Mouse (Mus musculus): Measurements from ENCODE around the gene Prrt3.

Gene Prrt3

DNA sequence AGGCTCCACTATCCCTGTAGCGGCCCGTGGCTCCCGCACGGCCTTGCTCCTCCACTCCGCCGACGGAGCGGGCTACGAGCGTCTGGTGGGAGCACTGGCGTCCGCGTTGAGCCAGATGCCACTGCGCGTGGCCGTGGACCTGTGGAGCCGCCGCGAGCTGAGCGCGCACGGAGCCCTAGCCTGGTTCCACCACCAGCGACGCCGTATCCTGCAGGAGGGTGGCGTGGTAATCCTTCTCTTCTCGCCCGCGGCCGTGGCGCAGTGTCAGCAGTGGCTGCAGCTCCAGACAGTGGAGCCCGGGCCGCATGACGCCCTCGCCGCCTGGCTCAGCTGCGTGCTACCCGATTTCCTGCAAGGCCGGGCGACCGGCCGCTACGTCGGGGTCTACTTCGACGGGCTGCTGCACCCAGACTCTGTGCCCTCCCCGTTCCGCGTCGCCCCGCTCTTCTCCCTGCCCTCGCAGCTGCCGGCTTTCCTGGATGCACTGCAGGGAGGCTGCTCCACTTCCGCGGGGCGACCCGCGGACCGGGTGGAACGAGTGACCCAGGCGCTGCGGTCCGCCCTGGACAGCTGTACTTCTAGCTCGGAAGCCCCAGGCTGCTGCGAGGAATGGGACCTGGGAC lies 19.1 kb downstream of the Prrt3 start:
- Histone ChIP-seq H3K27me3 (ENCODE audit: insufficient read depth, low read length) (peaks cover 32% of the 10 kb centered on the region), H3K4me3 (replicated peaks; ENCODE audit: low read length) (peak overlapping the region; percentile 89), H3K4me1 (replicated peaks; ENCODE audit: low read depth, low read length) (peaks cover 79% of the 10 kb centered on the region), H3K36me3 (ENCODE audit: insufficient read depth, low read length) (peaks cover 13% of the 10 kb centered on the region; the same call in 1 of the 2 replicates), H3K9me3 (ENCODE audit: low read length) (peaks cover 10% of the 10 kb centered on the region; the same call in 1 of the 2 replicates)
- no peak for TF ChIP-seq POU5F1 (IDR thresholded peaks at IDR 0.05; ENCODE audit: borderline replicate concordance, low read length)
- no peak for TF ChIP-seq CTCF (conservative IDR thresholded peaks at IDR 0.05; ENCODE audit: low read length)
- no peak for TF ChIP-seq NANOG (IDR thresholded peaks at IDR 0.05; ENCODE audit: borderline replicate concordance, low read length)

DNA sequence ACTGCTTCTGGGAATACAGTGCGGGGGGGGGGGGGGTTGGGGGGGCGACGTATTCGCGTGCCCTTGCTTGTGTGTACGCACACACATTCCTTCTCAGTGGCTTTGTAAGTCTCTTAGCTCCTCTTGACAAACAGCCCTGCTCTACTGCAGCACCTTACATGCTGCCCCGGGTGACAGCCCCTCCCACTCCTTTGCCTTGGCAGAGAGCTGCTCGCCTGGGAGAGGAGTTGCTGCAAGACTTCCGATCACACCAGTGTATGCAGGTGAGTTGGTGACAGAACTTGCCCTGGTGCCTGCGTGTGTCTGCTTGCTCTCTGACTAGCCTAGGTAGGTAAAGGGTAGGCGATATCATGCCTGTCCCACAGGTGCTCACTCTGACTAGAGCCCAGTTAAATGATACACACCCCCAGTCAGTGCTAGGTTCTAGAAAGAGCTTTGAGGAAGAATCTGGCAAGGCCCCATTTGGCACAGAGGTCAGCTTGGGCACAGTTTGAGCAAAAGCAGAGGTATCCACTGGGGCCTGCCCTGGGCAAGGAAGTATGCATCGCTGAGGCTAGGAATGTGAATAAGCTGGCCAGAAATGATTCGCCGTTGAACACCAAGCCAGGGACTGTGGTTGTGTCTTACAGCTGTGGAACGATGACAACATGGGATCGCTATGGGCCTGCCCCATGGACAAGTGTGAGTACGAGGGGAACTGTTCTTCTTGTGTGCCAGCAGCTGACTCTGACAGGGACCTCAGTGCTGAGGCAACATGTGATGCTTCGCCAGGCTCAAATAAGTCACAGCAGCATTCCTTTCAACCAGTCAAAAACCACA lies 21.0 kb downstream of the Prrt3 start:
- TF ChIP-seq POU5F1 (IDR thresholded peaks at IDR 0.05; ENCODE audit: borderline replicate concordance, low read length) (no peak), NANOG (IDR thresholded peaks at IDR 0.05; ENCODE audit: borderline replicate concordance, low read length) (no peak)

DNA sequence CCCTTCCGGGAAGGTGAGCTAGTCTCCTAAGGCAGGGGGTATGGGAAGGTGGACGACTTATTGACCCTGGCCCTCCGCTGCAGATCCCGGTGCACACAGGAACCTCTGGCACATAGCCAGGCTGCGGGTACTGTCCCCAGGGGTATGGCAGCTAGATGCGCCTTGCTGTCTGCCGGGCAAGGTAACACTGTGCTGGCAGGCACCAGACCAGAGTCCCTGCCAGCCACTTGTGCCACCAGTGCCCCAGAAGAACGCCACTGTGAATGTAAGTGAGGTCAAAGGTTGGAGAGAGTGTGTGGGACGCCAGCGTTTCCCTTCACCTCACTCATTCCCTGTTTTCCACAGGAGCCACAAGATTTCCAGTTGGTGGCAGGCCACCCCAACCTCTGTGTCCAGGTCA lies 22.8 kb downstream of the Prrt3 start:
- Histone ChIP-seq H3K4me3 (replicated peaks; ENCODE audit: low read length) (no peak overlapping the region), H3K4me1 (replicated peaks; ENCODE audit: low read depth, low read length) (peaks cover 47% of the 10 kb centered on the region), H3K36me3 (ENCODE audit: insufficient read depth, low read length) (no peaks in the 10 kb centered on the region), H3K27me3 (ENCODE audit: insufficient read depth, low read length) (peaks cover 43% of the 10 kb centered on the region), H3K9me3 (ENCODE audit: low read length) (peaks cover 2% of the 10 kb centered on the region; the same call in 1 of the 2 replicates)
- TF ChIP-seq CTCF (conservative IDR thresholded peaks at IDR 0.05; ENCODE audit: low read length) (no peak), NANOG (IDR thresholded peaks at IDR 0.05; ENCODE audit: borderline replicate concordance, low read length) (no peak), POU5F1 (IDR thresholded peaks at IDR 0.05; ENCODE audit: borderline replicate concordance, low read length) (no peak)

More for the DNA sequence above, 21.0 kb downstream of the Prrt3 start:
- H3K4me1 ChIP-seq (replicated peaks; ENCODE audit: low read depth, low read length), result peaks cover 62% of the 10 kb centered on the region
- H3K36me3 ChIP-seq (ENCODE audit: insufficient read depth, low read length), result peaks cover 11% of the 10 kb centered on the region; the same call in 1 of the 2 replicates
- H3K27me3 ChIP-seq (ENCODE audit: insufficient read depth, low read length), result peaks cover 37% of the 10 kb centered on the region
- no peak overlapping the region for H3K4me3 ChIP-seq (replicated peaks; ENCODE audit: low read length)
- peaks cover 10% of the 10 kb centered on the region; the same call in 1 of the 2 replicates for H3K9me3 ChIP-seq (ENCODE audit: low read length)

DNA sequence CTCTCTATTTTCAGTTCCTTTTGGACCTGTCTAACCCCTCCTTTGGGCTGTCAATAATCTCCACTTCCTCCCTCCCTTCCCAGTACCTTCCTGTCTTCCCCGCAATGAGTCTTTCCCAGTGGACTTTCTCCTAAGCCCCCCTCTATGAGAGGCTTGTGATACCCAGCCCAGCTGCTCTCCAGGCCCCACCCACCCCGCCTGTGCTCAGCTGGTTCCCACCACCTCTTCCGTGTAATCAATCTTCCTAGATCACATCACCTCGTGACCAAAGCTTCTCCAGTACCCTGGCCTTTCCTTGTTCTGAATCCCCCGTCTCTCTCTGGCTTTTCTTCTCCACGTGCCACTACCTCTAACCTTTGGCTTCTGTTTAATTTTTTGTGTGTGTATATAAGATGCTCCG lies 24.4 kb downstream of the Prrt3 start:
- H3K27me3 ChIP-seq (ENCODE audit: insufficient read depth, low read length), result peaks cover 51% of the 10 kb centered on the region
- no peak for TF ChIP-seq NANOG (IDR thresholded peaks at IDR 0.05; ENCODE audit: borderline replicate concordance, low read length)
- no peaks in the 10 kb centered on the region for H3K36me3 ChIP-seq (ENCODE audit: insufficient read depth, low read length)
- H3K9me3 ChIP-seq (ENCODE audit: low read length), result no peaks in the 10 kb centered on the region
- H3K4me3 ChIP-seq (replicated peaks; ENCODE audit: low read length), result no peak overlapping the region
- H3K4me1 ChIP-seq (replicated peaks; ENCODE audit: low read depth, low read length), result peaks cover 48% of the 10 kb centered on the region

DNA sequence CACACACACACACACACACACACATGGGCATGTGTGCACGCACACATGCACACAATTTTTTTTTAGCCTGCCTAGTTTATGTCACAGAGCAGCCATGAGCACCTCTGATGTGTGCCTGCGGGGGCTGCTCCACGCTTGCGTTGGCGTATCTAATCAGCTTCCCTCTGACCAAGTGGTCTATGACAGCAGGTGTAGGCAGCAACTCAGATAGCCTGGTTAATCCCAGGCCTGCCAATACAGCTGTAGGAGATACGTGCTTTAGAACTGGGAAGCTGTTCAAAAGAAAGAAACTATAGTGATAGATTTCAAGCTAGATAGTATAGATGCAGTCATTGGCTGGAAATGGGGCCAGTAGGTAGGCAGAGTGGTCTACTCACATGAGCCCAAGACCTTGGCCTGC lies 28.0 kb downstream of the Prrt3 start:
- H3K4me1 ChIP-seq (replicated peaks; ENCODE audit: low read depth, low read length), result peaks cover 49% of the 10 kb centered on the region
- no peak overlapping the region for H3K4me3 ChIP-seq (replicated peaks; ENCODE audit: low read length)
- peaks cover 54% of the 10 kb centered on the region for H3K27me3 ChIP-seq (ENCODE audit: insufficient read depth, low read length)
- no peaks in the 10 kb centered on the region for H3K9me3 ChIP-seq (ENCODE audit: low read length)
- H3K36me3 ChIP-seq (ENCODE audit: insufficient read depth, low read length), result no peaks in the 10 kb centered on the region
- TF ChIP-seq NANOG (IDR thresholded peaks at IDR 0.05; ENCODE audit: borderline replicate concordance, low read length) (no peak), CTCF (conservative IDR thresholded peaks at IDR 0.05; ENCODE audit: low read length) (no peak), POU5F1 (IDR thresholded peaks at IDR 0.05; ENCODE audit: borderline replicate concordance, low read length) (no peak)

DNA sequence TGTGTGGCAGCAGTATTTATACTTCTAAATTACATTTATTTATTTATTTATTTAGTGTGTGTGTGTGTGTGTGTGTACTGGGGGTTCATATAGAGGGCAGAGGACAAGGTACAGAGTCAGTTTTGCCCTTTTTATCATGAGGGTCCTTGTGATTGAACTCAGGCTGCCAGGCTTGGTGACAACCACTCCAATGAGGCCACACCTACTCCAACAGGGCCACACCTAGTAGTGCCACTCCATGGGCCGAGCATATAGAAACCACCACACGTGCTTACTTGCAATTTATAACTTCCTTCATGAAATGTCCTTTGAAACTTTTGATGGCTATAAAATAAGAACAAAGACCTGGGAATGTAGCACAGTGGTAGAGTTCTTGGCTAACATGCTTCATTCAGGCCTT lies 28.5 kb downstream of the Prrt3 start:
- Histone ChIP-seq H3K4me1 (replicated peaks; ENCODE audit: low read depth, low read length) (peaks cover 46% of the 10 kb centered on the region), H3K4me3 (replicated peaks; ENCODE audit: low read length) (no peak overlapping the region), H3K9me3 (ENCODE audit: low read length) (no peaks in the 10 kb centered on the region), H3K36me3 (ENCODE audit: insufficient read depth, low read length) (no peaks in the 10 kb centered on the region), H3K27me3 (ENCODE audit: insufficient read depth, low read length) (peaks cover 56% of the 10 kb centered on the region)
- no peak for TF ChIP-seq CTCF (conservative IDR thresholded peaks at IDR 0.05; ENCODE audit: low read length)
- no peak for TF ChIP-seq NANOG (IDR thresholded peaks at IDR 0.05; ENCODE audit: borderline replicate concordance, low read length)
- TF ChIP-seq POU5F1 (IDR thresholded peaks at IDR 0.05; ENCODE audit: borderline replicate concordance, low read length), result no peak

DNA sequence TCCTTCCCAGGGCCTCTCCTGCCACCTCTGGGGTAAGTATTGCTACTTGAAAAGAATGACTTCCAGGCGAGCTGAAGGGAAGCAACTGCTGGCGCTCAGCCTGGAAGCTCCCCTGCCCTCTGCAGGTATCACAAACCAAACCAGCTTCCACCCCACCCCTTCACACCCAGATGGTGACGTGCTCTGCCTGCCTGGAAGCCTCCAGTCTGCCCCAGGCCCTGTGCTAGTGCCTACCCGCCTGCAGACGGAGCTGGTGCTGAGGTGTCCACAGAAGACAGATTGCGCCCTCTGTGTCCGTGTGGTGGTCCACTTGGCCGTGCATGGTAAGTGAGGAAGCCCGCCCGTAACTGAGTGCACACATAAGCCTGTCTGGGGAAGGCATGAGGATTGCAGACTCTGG lies 29.7 kb downstream of the Prrt3 start:
- Histone ChIP-seq H3K9me3 (ENCODE audit: low read length) (no peaks in the 10 kb centered on the region), H3K4me3 (replicated peaks; ENCODE audit: low read length) (peak overlapping the region; percentile 66), H3K27me3 (ENCODE audit: insufficient read depth, low read length) (peaks cover 58% of the 10 kb centered on the region), H3K36me3 (ENCODE audit: insufficient read depth, low read length) (no peaks in the 10 kb centered on the region), H3K4me1 (replicated peaks; ENCODE audit: low read depth, low read length) (peaks cover 45% of the 10 kb centered on the region)
- TF ChIP-seq POU5F1 (IDR thresholded peaks at IDR 0.05; ENCODE audit: borderline replicate concordance, low read length) (no peak), CTCF (conservative IDR thresholded peaks at IDR 0.05; ENCODE audit: low read length) (no peak), NANOG (IDR thresholded peaks at IDR 0.05; ENCODE audit: borderline replicate concordance, low read length) (no peak)

DNA sequence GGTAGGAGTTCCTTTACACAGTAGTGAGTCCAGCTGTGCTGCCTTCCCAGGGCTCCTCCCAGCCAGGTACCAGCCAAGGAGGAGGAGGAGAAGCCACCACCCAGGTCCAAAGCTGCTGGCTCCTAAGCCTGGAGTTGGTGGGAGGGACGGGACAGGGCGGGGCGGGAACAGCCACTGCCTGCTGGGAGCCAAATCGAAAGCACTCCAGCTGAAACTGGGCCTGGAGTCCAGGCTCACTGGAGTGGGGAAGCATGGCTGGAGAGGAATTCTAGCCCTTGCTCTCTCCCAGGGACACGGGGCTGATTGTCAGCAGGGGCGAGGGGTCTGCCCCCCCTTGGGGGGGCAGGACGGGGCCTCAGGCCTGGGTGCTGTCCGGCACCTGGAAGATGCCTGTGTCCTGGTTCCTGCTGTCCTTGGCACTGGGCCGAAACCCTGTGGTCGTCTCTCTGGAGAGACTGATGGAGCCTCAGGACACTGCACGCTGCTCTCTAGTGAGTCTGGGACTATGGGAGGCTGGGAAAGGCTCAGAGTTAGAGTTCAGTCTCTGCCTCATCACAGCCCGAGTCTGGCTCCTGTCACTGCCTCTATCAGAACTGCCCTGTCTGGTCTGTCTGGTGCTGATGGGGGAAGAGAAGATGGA lies 30.3 kb downstream of the Prrt3 start, which contains the start of gene Il17rc:
TSS of gene Il17rc (plus strand) at position 131 of the 640 bp plus-strand sequence.
- no peaks in the 10 kb centered on the region for H3K9me3 ChIP-seq (ENCODE audit: low read length)
- TF ChIP-seq CTCF (conservative IDR thresholded peaks at IDR 0.05; ENCODE audit: low read length) (no peak), NANOG (IDR thresholded peaks at IDR 0.05; ENCODE audit: borderline replicate concordance, low read length) (no peak), POU5F1 (IDR thresholded peaks at IDR 0.05; ENCODE audit: borderline replicate concordance, low read length) (no peak)
- no peaks in the 10 kb centered on the region for H3K36me3 ChIP-seq (ENCODE audit: insufficient read depth, low read length)
- peak within 1 kb of the TSS; percentile 66 for H3K4me3 ChIP-seq (replicated peaks; ENCODE audit: low read length)
- H3K27me3 ChIP-seq (ENCODE audit: insufficient read depth, low read length), result peaks cover 58% of the 10 kb centered on the region
- peaks cover 45% of the 10 kb centered on the region for H3K4me1 ChIP-seq (replicated peaks; ENCODE audit: low read depth, low read length)

Data from E14TG2a.4 (cell line).